8 mouse cellular contexts compared by ENCODE assay signal in genomic region chr11:61147300-61147683, GRCm38 (mm10). TPM values are rescaled to one million over a fixed set of nuclear protein-coding genes. Genes with fewer than 3 reads are reported as not detected.
A peak's percentile ranks its signal among the peaks of the same experiment; 100 is the strongest.
DNase-seq lines count a peak whose midpoint lies in the region; ATAC-seq and TF ChIP-seq lines count a peak whose summit lies in the region.

No protein-coding gene starts in this region.

- H3K27me3 ChIP-seq in heart, postnatal 0 days (ENCODE audit: control insufficient read depth, insufficient read depth, low read length): 0 out of 2 replicates have a peak, but pooled peaks cover 12% of the 10 kb centered on the region
- peaks cover 10% of the 10 kb centered on the region for H3K27me3 ChIP-seq in liver, embryonic 11.5 days (replicated peaks; ENCODE audit: control insufficient read depth, insufficient read depth, low read length)
- peaks cover 15% of the 10 kb centered on the region; the same call in 1 of the 2 replicates for H3K27me3 ChIP-seq in neural tube, embryonic 15.5 days (replicated peaks)

- H3K9me3 ChIP-seq in heart, postnatal 0 days (replicated peaks; ENCODE audit: control insufficient read depth, low read length): no peaks in the 10 kb centered on the region
- H3K9me3 ChIP-seq in liver, embryonic 11.5 days (ENCODE audit: control insufficient read depth, low read length): no peaks in the 10 kb centered on the region
- no peaks in the 10 kb centered on the region for H3K9me3 ChIP-seq in neural tube, embryonic 15.5 days (replicated peaks)

- peaks cover 6% of the 10 kb centered on the region for H3K36me3 ChIP-seq in heart, postnatal 0 days (replicated peaks; ENCODE audit: control insufficient read depth, insufficient read depth, low read length)
- H3K36me3 ChIP-seq in liver, embryonic 11.5 days (ENCODE audit: control insufficient read depth, insufficient read depth, low read length): peaks cover 6% of the 10 kb centered on the region; the same call in 1 of the 2 replicates
- H3K36me3 ChIP-seq in neural tube, embryonic 15.5 days: peaks cover 10% of the 10 kb centered on the region

- no peak for TF ChIP-seq EP300 in heart, postnatal 0 days (IDR thresholded peaks at IDR 0.05; ENCODE audit: low read depth)

- peak; percentile 74; the same call in 1 of the 2 replicates for ATAC-seq in heart, postnatal 0 days (ENCODE audit: insufficient read depth, low read depth)
- ATAC-seq in liver, embryonic 11.5 days (replicated peaks; ENCODE audit: low FRiP score): no peak
- peak; percentile 70 for ATAC-seq in neural tube, embryonic 15.5 days (ENCODE audit: low FRiP score)
- no peak for ATAC-seq in erythroblast, adult 5-6 weeks (replicated peaks; ENCODE audit: low FRiP score, poor library complexity, severe bottlenecking)

- H3K4me1 ChIP-seq in heart, postnatal 0 days (ENCODE audit: control insufficient read depth, insufficient read depth): 0 out of 2 replicates have a peak, but pooled peaks cover 6% of the 10 kb centered on the region
- peaks cover 19% of the 10 kb centered on the region for H3K4me1 ChIP-seq in liver, embryonic 11.5 days (replicated peaks; ENCODE audit: control insufficient read depth, insufficient read depth, low read length)
- H3K4me1 ChIP-seq in neural tube, embryonic 15.5 days: peaks cover 15% of the 10 kb centered on the region

- peak; percentile 2; the same call in 1 of the 2 replicates for TF ChIP-seq CTCF in heart, postnatal 0 days (IDR thresholded peaks at IDR 0.05; ENCODE audit: low read depth)

- H3K4me2 ChIP-seq in heart, postnatal 0 days (ENCODE audit: low read depth, low read length): peak overlapping the region; percentile 57
- H3K4me2 ChIP-seq in liver, embryonic 11.5 days: peak overlapping the region; percentile 79
- peak overlapping the region; percentile 82 for H3K4me2 ChIP-seq in neural tube, embryonic 15.5 days

- H3K27ac ChIP-seq in heart, postnatal 0 days (ENCODE audit: low read depth): no peak overlapping the region
- H3K27ac ChIP-seq in liver, embryonic 11.5 days (ENCODE audit: low read depth, low read length): no peak overlapping the region
- H3K27ac ChIP-seq in neural tube, embryonic 15.5 days (replicated peaks): no peak overlapping the region

- peak overlapping the region; percentile 29 for H3K4me3 ChIP-seq in heart, postnatal 0 days (ENCODE audit: low read depth, low read length)
- peak overlapping the region; percentile 45 for H3K4me3 ChIP-seq in liver, embryonic 11.5 days (ENCODE audit: low read depth, low read length)
- H3K4me3 ChIP-seq in neural tube, embryonic 15.5 days (replicated peaks): peak overlapping the region; percentile 43

- peak; percentile 24 for DNase-seq in ovary, postnatal 36 days (ENCODE audit: low spot score)
- DNase-seq in ovary, adult 18-20 months (ENCODE audit: low spot score): no peak
- DNase-seq in cerebellum, postnatal 36 days: peak; percentile 59 to 68
- DNase-seq in heart, postnatal 0 days (ENCODE audit: low spot score): peak; percentile 28
- peak; percentile 47 for DNase-seq in liver, embryonic 11.5 days (ENCODE audit: low spot score)
- no peak for DNase-seq in T-cell, adult 2 months (ENCODE audit: low spot score)

- WGBS in heart, postnatal 0 days: 6% methylated on average over 32 of the region's 32 CpGs
- 19% methylated on average over 32 of the region's 32 CpGs for WGBS in liver, embryonic 11.5 days
- 5% methylated on average over 31 of the region's 32 CpGs for WGBS in neural tube, embryonic 15.5 days

- 0 out of 2 replicates have a peak overlapping the region, but pooled peaks have one; percentile 5 for H3K9ac ChIP-seq in heart, postnatal 0 days (replicated peaks; ENCODE audit: low read depth, low read length)
- peak overlapping the region; percentile 48 for H3K9ac ChIP-seq in liver, embryonic 11.5 days (ENCODE audit: low read depth, low read length)
- H3K9ac ChIP-seq in neural tube, embryonic 15.5 days (replicated peaks): peak overlapping the region; percentile 51

RNA-seq across cellular contexts. Expression of gene Tnfrsf13b, which starts 20.7 kb away (rescaled TPM):
- total RNA-seq in heart, postnatal 0 days (2014; rRNA removed; ENCODE audit: low replicate concordance): 0.08 and 3.9 TPM in 2 replicates
- 1.0 and 1.5 TPM in 2 replicates for polyA plus RNA-seq in heart, postnatal 0 days (2015; fragmentation: Nextera tagmentation; extraction: Ambion mirVana)
- 5.9 and 6.2 TPM in 2 replicates for polyA plus RNA-seq in liver, embryonic 11.5 days (2014; fragmentation: Nextera tagmentation; extraction: Ambion mirVana)
- 1.2 and 3.7 TPM in 2 replicates for polyA plus RNA-seq in neural tube, embryonic 15.5 days (2015; fragmentation: Nextera tagmentation; extraction: Ambion mirVana)
- 10.2 and 11.7 TPM in 2 replicates for total RNA-seq in erythroblast, adult 5-6 weeks (2015; ENCODE audit: low replicate concordance)
- 6.7 and 18.9 TPM in 2 replicates for total RNA-seq in erythroblast, adult 5-6 weeks (2017; ENCODE audit: low replicate concordance)

RNA-seq across cellular contexts. Expression of gene Usp22, which starts 27.6 kb away (rescaled TPM):
- 95.8 and 97.9 TPM in 2 replicates for total RNA-seq in heart, postnatal 0 days (2014; rRNA removed; ENCODE audit: low replicate concordance)
- 32.1 and 34.7 TPM in 2 replicates for polyA plus RNA-seq in heart, postnatal 0 days (2015; fragmentation: Nextera tagmentation; extraction: Ambion mirVana)
- polyA plus RNA-seq in liver, embryonic 11.5 days (2014; fragmentation: Nextera tagmentation; extraction: Ambion mirVana): 60.1 and 69.7 TPM in 2 replicates
- polyA plus RNA-seq in neural tube, embryonic 15.5 days (2015; fragmentation: Nextera tagmentation; extraction: Ambion mirVana): 310 and 358 TPM in 2 replicates
- total RNA-seq in erythroblast, adult 5-6 weeks (2015; ENCODE audit: low replicate concordance): 6.5 and 7.7 TPM in 2 replicates
- 14.6 and 18.0 TPM in 2 replicates for total RNA-seq in erythroblast, adult 5-6 weeks (2017; ENCODE audit: low replicate concordance)

Comparison
In these comparisons a context has a peak if more than half of its experiments do, and no peak if none do; other contexts are left out.
1. DNase-seq: peak in ovary, postnatal 36 days (single experiment), cerebellum, postnatal 36 days (2 of 2), heart, postnatal 0 days (single experiment) and liver, embryonic 11.5 days (single experiment); none in ovary, adult 18-20 months (single experiment) and T-cell, adult 2 months (single experiment).
2. ATAC-seq: peak in heart, postnatal 0 days (single experiment) and neural tube, embryonic 15.5 days (single experiment); none in liver, embryonic 11.5 days (single experiment) and erythroblast, adult 5-6 weeks (single experiment).
3. Peak in every context shown above with its lines, with median percentiles within 50 percentile points of each other: H3K4me2 ChIP-seq, H3K4me3 ChIP-seq and H3K9ac ChIP-seq.